Mouse (Mus musculus) adrenal gland, postnatal 10 days (tissue): ENCODE measurements around the gene Cmbl. TPM values are rescaled to one million over a fixed set of nuclear protein-coding genes. Genes with fewer than 3 reads are reported as not detected.

Experiments
- DNase-seq: peaks from one replicate; pipeline ENCODE4 v3.0.0; 2021; ENCODE audit warnings: mixed read lengths
- total RNA-seq, 2 experiments: library from RNA; stranded (reverse); gene quantifications; 2 replicates each; pipeline ENCODE4 v1.2.3; 2021

The Cmbl gene
- total RNA-seq, 2 experiments from 2014 or later, result 82.2 to 106 TPM

GRCm38 (mm10) chr15:31539643-31540512, 25.3 kb upstream of the Cmbl start:
- DNase-seq, result no peak

GRCm38 (mm10) chr15:31540513-31540802, 24.7 kb upstream of the Cmbl start:
- no peak for DNase-seq

DNA sequence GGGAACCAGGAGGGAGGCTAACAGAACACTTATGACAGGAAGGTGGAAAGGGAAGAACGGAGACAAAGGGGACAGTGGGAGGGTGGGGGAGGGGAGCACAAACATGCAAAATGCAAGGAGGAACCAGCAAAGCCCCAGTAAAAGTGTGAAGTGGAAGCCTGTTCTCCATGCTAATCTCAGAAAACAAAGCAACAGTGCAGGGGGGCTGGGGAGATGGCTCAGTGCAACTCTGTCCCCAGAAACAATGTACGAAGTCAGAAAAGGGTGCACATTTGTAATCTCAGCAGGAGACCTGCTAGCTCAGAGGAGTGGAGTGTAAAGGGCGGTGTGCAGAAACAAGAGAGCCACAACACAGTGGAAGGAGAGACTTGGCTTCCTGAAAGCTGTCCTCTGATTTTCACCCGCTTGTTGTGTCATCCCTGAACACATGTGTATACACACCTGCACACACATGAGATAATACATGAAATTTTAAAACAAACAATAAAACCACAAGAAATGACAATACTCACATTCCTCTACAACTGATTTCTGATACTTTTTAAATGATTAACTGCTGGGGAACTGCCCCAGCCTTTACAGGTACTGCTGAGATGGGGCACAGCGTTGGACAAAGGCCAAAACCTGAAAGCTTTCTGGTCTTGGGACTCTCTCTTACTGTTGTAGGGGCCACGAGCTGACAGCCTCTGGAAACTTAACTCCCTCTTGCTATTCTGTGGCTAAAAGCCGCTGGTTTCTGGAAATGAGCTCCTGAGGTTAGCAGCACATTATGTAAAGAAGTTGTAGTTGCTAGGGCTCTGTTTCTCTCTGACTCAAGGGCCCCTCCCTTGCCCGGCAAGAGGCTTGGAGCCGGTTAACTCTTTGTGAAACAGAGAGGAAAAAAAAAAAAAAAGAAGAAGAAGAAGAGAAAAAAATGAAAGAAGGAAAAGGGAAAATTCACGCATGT, 22.9 kb upstream of the Cmbl start:
- DNase-seq, result no peak

DNA sequence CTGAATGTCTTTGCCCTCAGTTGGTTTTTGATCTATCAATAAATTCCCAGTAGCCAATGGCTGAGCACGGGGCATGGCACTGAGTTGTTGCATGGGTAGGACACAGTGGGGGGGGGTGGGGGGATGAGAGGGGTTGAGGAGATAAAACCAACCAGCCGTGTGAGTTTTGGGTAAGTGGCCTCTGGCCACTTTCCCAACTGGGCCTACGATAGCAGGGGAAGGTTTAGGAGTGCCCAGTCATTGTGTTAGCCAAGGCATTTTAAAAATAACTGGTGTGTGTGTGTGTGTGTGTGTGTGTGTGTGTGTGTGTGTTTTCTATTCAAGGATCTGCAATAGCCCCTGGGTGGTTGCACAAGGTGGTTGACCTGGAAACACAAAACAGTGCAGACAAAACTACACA, 21.9 kb upstream of the Cmbl start:
- no peak for DNase-seq

GRCm38 (mm10) chr15:31545058-31545457, 20.1 kb upstream of the Cmbl start:
- no peak for DNase-seq

DNA sequence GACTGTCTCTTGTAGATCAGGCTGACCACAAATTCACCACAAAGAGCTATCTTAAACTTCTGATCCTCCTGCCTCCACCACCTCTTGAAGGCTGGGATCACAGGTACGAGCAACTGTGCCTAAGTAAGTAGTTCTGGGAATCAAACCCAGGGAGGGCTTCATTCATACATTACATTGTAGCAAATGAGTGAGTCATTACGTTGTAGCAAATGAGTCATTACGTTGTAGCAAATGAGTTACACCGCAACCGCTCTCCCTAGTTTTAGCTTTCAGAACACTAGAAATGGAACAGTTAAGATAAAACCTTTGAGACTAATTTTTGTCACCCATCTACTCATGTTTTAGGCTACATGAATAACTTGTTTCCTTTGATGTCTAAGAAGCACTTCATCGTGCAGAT, 18.9 kb upstream of the Cmbl start:
- DNase-seq, result no peak

- DNase-seq, result no peak
These were observed 17.8 kb upstream of the Cmbl start for GRCm38 (mm10) chr15:31547421-31547820.

GRCm38 (mm10) chr15:31550381-31550780, 14.8 kb upstream of the Cmbl start:
- DNase-seq, result no peak

GRCm38 (mm10) chr15:31554855-31555254, 10.3 kb upstream of the Cmbl start:
- DNase-seq, result no peak

DNA sequence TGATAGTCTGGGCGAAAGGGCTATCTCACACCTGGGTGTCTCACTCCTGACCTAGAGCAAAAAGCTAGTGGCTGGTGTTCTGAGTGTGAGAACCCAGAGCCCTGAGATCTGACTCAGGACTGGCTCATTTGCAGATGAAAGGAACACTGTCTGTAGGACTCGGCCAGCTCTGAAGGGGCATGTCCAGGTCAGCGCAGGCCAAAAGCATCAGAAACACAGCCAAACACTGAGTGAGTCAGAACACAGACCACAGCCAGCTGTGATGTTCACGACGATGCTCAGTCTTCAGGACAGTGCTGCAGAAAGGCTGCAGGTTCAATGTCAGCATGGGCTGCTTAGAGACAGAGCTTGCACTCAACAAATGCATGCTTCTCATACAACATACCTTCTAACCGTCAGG, 3.8 kb upstream of the Cmbl start:
- DNase-seq, result no peak

- no peak for DNase-seq
These were observed 3.2 kb upstream of the Cmbl start for GRCm38 (mm10) chr15:31561976-31562375.

- no peak for DNase-seq
These were observed 2.3 kb upstream of the Cmbl start for GRCm38 (mm10) chr15:31562847-31563246.

- DNase-seq, result peak; percentile 71
These were observed 1.3 kb upstream of the Cmbl start for GRCm38 (mm10) chr15:31563577-31564546.

DNA sequence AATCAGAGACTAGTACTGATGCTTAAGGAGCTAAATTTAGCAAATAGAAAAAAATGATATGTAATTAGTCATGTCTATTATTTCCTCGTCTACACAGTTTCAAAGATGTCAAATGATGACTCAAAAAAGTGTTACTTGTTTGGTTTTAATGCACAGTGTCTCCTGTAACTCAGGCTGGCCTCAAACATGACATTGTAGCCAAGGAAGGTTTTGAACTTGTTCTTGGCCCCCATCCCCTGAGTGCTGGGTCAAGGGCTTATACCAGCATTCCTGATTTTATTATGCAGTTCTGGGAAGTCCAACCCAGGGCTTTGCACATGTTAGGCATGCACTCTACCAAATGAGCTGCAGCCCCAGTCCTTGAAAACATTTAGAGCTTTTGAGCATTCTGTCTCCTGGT, 597 bp downstream of the Cmbl start:
- no peak for DNase-seq

GRCm38 (mm10) chr15:31567431-31567830, 2.2 kb downstream of the Cmbl start:
- DNase-seq, result no peak

- DNase-seq, result peak; percentile 85
These were observed 3.4 kb downstream of the Cmbl start for GRCm38 (mm10) chr15:31568581-31568996.

GRCm38 (mm10) chr15:31569325-31570022, 4.3 kb downstream of the Cmbl start:
- peak; percentile 81 for DNase-seq

GRCm38 (mm10) chr15:31570959-31571358, 5.8 kb downstream of the Cmbl start:
- DNase-seq, result peak; percentile 52

DNA sequence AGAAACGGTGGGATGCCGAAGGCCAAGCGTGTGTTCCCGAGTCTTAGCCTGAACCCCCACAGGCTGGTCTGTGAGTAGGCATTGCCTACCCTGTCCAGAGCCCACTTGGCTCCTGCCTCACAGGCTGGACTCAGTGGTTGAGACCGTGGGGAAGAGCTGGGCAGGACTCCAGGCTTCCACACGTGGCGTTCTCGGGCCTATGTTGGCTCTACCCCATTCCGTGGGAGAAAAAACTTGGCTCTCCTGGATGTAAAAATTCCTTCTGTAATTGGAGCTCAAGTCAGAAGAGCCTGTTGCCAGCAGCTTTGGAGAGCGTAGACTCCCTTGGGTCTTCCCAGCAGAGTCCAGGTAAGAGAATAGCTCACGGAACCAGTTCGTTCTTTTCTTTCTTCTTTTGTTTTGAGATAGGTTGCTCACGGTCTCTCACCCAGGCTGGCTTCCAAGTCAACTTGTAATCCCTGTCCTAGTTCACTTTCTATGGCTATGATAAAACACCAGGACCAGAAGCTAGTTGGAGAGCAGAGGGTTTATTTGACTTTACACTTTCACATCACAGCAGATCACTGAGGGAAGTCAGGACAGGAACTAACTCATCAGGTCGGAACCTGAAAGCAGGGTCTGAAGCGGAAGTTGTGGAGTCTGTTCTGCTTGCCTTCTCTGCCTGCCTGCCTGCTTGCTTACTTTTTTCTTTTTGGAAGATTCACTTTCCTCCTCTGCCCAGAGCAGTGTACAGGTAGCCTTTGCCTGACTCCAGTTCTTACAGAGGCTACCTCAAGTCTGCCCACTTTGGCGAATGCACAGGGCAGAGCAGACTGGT, 6.9 kb downstream of the Cmbl start:
- peak; percentile 69 for DNase-seq

DNA sequence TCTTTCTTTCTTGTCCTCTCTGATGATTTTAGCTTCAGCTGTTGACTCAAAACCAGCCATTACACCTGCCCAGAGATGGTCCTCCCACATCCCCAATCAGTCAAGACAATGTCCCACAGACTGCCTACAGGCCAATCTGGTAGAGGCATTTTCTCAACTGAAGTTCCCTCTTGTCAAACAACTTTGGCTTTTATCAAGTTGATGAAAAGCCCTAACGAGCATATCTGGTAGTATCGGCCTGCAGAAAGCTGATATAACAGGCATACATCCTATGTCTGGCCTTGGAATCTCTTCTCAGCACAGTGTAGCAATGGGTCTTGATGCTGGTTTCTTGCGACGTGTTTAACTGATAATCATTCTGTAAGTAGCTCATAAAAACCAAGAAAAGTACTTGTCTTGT, 8.1 kb downstream of the Cmbl start:
- DNase-seq, result no peak

DNA sequence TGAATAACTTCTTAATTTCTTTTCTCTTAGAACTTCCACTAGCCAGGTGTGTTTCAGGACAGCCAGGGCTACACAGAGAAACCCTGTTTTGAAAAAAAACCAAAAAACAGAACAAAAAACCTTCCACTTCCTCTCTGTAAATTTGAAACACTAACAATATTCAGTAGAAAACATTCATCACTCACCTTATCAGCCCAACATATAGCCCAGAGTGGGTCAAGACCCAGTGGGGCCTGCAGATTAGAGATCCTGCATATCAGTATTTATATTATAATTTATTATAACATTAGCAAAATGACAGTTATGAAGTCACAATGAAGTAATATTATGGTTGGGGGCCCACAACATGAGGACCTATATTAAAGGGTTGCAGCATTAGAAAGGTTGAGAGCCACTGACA, 8.5 kb downstream of the Cmbl start:
- no peak for DNase-seq
